Mouse (Mus musculus) myocyte (in vitro differentiated cells): Measurements from ENCODE around the gene Ms4a15.

Source experiments
- MAX ChIP-seq: IDR thresholded peaks from one replicate; pipeline ENCODE4 v1.6.1; 2011; ENCODE audit warnings: low read depth, mild to moderate bottlenecking, control low read depth
- MYOG ChIP-seq, 3 experiments: IDR thresholded peaks; one replicate each; pipeline ENCODE4 v1.6.1; 2011; ENCODE audit warnings: control low read depth in 2 of 3, low read depth in 2 of 3, mild to moderate bottlenecking in 2 of 3; ENCODE audit not compliant: insufficient read length in 2 of 3, control insufficient read depth in 1 of 3, insufficient read depth in 1 of 3
- POLR2A ChIP-seq: IDR thresholded peaks from one replicate; pipeline ENCODE4 v1.6.1; 2011; ENCODE audit warnings: low read depth, mild to moderate bottlenecking, control low read depth, moderate library complexity; ENCODE audit not compliant: insufficient read length
- POLR2AphosphoS2 ChIP-seq: IDR thresholded peaks from one replicate; pipeline ENCODE4 v1.6.1; 2011; ENCODE audit warnings: low read depth, control low read depth; ENCODE audit not compliant: insufficient read length
- SRF ChIP-seq: IDR thresholded peaks from one replicate; pipeline ENCODE4 v1.6.1; 2011; ENCODE audit warnings: low read depth; ENCODE audit not compliant: control insufficient read depth, insufficient read length

- TF ChIP-seq MAX (no peak), POLR2A (no peak), MYOG (IDR thresholded peaks at IDR 0.05; ENCODE audit: control insufficient read depth in 1 of 3, insufficient read depth in 1 of 3, insufficient read length in 2 of 3, low read depth in 2 of 3) (no peak), POLR2AphosphoS2 (no peak), SRF (no peak)
Observed at GRCm38 (mm10) chr19:11015468-11015867, 22.4 kb upstream of the Ms4a15 start.
